Mouse (Mus musculus) WW6 (cell line): ENCODE data around the gene Fbln5.

Source experiments
- DNase-seq: peaks from one replicate; pipeline ENCODE4 v3.0.0-alpha.2; 2013; ENCODE audit warnings: low read depth, low spot score

Fbln5 gene

DNA sequence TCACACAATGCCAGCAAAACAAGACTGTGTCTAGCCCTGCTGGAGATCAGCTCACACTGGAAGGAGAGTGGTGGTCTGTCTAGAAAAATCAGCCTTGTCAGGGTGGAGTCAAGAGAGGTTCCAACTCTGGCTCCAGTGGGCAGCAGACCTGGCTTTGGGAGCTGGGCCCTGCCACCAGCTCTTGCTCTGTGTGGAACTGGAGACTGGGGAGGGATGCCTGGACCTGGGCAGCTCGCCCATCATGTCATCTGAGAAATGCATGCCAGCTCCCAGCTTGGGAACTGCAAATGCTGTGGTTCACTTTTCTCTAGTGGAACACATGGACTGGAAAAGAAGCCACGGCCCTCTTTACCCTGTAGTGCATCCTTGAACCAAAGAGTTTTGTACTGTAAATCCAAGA is 8.3 kb downstream of the Fbln5 start:
- no peak for DNase-seq

DNA sequence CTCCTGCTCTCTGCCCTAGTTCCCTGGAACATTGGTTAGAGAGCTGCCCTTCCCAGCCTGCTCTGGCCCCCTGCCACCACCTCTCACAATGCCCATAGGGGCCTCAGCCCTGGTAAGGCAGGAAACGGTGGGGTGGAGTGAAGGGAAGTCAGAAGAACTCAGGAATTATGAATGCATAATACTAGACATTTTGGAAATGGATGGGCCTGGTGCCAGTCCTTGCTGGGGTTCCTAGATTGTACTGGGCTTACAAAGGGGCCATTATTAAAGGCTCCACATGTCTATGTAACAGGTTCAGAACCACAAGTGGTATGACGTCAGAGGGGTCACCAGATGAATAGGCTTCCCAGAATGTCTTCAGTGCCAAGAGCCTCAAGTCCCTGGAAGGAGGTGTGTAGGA is 11.5 kb downstream of the Fbln5 start:
- DNase-seq: no peak

DNA sequence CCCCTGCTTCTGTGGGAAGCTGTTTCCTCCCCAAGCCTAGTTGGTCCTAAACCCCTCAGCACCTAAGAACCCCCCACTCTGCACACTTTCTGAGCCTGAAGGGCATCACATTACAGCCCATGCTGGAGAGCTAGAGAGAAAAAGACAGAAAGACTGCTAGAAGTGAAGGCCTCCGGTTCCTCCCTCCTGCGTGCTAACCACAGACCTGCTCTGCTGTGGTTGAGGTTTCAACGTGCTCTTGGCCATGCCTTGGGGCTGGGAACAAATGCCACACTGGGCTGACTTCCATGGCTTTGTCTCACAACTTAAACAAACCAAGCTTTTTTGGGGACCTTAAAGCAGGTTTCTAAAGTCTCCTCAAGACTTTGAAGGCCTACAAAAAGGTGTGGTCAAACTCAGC is 16.4 kb downstream of the Fbln5 start:
- DNase-seq: no peak

DNA sequence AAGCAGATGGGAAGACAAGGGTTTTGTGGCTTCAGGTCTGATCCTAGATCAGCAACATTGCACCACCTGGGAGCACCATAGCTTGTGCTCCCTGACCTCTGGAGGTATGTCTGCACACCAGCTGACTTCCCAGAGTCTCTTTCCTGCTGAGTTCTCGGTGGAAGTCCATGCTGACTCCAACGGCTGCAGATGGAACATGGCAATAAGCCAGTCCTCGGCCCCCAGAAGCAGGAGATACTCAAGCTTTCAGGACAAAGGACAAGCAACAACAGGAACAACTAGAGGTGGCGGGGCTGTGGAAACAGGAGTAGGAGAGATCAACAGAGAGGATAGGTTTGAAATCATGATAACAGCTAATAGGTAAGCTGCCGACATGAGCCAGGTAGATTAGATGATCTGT is 17.1 kb downstream of the Fbln5 start:
- no peak for DNase-seq

DNA sequence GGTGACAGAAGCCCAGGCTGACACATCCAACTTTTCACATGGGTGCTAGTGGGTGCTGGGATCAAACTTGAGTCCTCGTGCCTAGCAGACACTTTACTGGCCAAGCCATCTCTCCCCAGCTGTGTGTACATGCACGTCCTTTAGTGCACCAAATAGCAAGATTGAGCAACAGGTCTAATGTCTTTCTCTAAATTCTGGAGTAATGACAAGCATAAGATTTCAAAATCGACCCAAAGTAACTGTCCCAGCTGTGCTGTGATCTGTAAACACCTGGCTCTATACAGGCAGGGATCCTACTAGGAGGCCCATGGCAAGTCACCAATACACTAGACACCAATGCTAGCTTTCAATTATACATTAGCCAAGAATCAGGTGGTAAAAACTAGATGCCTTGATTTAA is 17.8 kb downstream of the Fbln5 start:
- DNase-seq: no peak

DNA sequence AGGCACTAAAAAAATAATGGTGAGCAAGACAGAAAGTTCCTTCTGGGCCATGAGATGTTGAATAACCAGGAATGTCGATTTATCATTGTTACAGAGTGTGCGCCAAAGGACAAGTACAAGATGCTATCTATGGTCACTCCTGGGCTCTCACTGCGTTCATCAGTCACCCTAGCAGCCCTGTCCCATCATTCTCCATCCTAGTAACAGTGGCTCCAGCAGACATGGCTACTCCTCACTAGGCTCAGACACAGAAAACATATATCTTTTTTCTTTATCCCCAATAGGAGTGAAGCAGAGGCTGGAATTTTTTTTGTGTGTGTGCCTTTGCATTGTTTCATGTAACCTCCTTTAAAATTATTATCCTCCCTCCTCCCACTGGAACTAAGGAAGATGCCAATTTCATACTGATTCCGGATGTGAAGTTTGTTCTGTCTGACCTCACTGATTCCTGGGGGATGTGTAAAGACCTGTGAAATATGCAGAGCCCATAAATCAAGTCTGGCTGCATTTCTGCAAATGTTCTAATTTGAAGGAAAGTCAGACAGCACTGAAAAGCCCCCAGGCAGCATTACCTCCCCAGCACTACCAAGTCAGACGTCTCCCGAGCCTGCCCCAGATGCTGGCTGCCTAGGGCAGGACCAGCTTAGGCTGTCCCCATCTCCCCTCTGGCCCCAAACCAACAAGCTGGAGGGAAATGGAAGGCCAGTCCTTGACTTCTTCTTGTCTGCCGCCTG is 20.5 kb downstream of the Fbln5 start:
- no peak for DNase-seq

DNA sequence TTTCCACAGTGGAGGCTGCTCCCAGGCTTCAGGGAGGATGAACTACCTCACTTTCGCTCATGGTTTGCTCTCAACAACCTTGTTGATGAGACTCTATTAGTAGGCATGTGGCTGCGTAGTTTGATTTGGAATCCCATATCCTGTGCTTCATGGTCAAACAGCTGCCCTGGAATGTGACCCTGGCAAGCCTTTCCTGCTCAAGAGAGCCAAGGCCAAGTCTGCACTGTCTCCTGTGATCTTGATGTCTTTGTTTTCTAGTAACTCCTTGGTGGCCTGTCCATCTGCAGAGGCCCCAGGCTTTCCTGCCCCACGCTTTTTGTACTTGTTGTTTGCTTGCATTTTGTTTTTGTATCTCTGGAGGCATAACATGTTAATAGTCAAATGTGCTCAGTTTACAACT is 24.4 kb downstream of the Fbln5 start:
- no peak for DNase-seq

DNA sequence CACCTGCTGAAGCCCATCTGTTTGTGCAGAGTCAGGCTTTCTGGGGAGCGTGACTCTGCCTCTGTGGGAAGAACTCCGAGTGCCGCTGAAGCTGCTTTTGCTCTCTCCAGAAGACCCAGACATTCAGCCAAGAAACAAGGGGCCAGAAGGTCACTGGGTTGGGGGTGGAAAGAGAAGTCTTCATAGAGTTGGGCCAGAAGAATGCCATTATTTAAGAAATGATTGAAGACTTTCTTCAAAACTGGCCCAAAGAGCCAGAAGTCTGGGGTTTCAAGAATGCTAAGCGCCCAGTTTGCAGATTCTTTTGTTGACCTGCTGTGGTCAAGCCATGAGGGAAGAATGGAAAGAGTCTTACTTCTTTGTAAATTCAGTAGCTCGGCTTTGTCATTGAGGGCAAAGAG is 25.6 kb downstream of the Fbln5 start:
- DNase-seq: no peak

DNA sequence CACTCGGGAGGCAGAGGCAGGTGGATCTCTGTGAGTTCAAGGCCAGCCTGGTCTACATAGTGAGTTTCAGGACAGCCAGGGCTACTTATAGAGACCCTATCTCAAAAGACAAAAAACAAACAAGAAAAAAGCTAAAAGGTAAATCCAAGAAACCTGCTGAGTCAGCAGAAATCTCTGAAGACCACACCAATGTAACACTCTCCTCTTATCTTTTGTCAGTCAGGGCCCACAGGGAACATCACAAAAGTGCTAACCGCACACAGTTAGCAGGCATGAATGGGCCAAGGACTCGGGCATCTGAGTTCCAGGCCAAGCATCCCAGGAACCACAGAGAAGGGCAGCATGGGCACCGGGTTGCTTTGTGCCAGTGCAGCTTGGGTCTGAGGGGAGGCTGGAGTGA is 26.2 kb downstream of the Fbln5 start:
- no peak for DNase-seq

DNA sequence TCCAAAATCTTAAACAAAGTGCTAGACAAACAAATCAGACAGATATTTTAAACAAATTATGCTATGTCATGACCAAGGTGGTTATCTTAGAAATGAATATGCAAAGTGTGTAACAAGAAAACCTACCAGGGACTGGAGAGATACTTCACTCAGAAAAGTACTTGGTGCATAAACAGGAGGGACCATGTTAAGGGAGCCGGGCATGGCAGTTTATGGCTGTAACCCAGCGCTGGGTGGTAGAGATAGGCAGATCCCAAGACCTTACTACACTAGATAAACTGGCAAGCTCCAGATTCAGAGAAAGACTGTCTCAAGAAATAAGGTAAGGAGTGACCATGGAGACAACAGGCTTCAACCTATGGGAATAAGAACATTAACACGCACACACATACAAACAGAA is 29.1 kb downstream of the Fbln5 start:
- DNase-seq: no peak

DNA sequence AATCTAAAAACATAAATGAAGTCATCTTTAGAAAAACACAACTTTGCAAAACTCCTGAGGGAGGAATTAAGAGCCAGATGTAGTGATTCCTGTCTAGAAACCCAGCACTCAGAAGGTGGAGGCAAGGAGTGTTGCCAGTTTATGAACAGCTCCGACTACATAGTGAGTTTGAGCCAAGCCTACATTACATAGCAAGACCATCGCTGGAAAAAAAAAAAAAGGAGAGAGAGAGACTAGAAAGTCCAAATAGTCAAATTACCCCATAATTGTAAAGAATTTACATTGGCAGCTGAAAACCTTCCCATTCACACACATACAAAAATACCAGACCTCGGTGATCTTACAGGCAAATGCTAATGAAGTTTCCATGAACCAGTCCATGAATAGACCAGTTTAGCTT is 29.6 kb downstream of the Fbln5 start:
- no peak for DNase-seq

DNA sequence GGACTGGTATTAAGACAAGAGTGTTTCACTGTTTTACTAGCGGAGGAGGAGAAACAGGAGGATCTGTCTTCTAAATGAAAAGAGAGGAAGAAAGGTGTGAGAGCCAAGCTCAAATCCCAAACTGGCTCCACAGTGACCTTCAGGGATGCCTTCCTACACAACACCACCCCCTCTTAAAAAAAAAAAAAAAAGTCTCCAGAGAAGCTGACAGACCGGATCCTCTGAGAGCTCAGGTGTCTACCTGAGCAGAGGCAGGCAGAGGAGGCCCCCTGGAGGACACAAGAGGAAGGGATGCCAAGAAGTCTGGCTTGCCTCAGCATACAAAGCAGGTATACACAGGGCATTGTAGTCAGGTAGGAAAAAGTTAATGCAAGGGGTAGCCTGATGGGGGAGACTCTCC is 36.1 kb downstream of the Fbln5 start:
- DNase-seq: peak; percentile 7

DNA sequence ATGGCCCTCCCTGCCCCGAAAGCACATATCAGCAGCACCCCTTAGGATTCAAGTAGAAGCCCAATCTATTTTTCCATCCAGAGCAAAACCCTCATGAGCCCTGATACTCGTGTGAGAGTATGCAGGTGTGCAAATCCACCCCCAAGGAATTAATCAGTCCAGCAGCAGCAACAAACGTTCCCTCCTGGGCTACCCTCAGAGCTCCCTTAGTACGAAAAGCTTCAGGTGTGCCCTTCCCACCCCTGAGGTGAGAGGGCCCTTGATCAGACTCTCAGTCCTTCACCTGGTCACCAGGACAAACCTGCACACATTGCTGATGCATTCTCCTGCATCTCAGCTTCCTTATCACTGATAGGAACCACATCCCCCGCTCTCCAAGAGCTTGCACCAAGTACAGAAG is 37.9 kb downstream of the Fbln5 start:
- DNase-seq: no peak

DNA sequence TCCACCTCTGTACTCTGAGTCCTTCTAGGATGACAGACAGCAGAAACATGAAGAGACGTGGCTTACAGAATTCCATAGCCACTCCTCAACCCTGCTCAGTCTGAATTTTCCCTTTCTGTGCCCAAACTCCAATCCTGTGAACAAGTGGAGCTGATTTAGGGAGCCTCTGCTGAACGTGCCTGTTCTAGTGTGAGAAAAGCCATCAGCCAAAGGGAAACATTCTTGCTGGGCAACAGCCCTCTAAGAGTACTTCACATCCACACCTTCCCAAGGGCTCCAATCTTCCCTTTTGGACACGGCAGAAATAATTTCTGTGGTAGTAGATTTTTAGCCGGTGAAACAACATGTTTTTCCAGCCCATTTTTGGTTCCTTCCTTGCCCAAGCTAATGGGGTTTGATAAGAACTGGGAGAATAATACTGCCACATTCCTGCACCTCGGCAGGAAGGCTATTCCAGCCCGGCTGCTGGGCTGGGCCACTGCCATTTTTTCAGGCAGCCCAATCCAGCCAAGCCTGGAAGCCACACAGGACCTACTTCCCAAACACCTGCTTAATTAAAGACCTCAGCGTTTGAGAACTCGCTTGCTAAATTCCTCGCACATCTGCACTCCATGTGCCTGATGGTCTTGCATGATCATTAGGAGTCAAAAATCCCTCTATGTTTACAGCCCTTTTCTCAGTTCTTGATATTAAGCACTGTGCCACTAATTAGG is 41.1 kb downstream of the Fbln5 start:
- DNase-seq: no peak

DNA sequence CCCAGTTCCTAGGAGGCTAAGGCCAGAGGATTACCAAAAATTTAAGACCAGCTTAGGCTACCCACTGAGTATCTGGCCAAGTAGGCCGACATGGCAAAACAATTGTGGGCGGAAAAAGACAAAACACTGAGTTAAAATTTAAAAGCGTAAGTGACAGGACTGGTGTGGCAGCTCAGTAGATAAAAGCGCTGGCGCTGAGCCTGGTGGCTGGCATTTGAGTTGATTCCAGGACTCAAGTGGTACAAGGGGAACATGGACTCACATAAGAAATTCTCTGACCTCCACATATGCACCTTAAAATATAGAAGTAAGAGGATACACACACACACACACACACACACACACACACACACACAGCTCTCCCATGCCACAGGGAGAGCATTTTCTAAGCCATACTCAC is 42.5 kb downstream of the Fbln5 start:
- no peak for DNase-seq

DNA sequence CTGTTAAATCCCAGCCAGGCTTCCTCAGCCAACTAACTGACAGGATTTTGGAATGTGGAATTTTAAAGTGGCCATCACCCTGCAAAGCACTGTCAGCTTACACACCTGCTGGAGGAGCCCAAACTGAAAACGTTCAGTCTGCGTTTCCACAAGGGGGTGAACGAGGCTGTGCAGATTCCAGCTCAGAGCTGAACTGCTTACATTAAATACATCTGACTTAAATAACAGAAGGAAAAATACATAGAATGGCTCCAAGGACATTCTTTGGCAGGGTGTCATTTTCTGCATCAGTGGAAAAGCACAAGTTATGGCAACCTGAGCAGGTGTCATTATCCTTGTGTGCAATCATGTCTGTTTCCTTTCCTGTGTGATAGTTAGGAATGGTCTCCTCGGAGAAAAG is 44.7 kb downstream of the Fbln5 start:
- DNase-seq: no peak

DNA sequence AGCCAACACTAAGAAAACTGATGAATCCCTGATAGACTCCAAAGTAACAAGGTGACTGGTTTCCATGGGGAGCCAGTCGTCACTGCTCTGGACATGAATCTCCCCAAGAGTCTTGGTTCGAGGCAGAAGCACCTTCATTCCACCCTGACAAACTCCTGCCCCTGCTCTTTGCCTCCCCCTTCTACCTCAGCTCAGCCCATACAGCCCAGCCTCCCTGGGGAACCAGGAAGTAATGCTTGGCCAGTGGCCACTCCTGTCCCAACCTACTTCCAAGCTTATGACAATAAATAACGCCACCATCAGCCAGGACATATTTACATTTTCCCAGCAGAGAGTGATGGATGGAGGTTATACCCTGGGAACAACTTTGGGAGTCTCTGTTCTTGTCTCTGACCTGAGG is 45.9 kb downstream of the Fbln5 start:
- no peak for DNase-seq

DNA sequence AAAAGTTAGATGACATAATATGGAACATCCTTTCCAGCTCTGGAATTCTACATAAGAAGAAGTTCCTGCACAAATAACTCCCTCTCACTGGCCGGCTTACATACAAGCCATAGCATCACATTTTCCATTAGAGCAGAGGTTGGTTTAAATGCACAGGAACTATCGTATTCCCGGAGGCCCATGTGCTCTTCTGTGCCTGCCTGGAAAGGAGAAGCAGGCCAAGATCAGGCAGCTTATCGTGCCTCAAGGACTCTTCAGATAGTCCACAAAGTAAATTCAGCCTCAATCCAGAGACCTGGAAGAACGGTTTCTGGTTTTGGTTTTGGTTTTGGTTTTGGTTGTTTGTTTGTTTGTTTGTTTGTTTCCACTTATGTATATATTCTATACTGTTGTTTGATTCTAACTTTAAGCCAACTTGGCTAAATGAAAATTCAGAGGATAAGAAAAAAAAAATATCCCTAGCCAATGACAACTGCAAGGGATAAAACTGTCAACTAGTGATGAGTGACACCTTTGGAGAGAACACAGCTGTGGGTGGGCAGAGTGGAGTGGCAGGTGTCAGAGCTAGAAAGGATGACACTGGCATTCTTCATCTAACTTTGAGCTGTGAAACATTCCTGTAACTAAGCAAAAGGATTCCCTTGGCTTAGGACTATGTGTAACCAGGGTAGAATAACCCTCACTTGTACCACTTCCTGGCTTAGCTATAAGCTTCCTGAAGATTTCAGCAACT is 48.4 kb downstream of the Fbln5 start:
- no peak for DNase-seq

DNA sequence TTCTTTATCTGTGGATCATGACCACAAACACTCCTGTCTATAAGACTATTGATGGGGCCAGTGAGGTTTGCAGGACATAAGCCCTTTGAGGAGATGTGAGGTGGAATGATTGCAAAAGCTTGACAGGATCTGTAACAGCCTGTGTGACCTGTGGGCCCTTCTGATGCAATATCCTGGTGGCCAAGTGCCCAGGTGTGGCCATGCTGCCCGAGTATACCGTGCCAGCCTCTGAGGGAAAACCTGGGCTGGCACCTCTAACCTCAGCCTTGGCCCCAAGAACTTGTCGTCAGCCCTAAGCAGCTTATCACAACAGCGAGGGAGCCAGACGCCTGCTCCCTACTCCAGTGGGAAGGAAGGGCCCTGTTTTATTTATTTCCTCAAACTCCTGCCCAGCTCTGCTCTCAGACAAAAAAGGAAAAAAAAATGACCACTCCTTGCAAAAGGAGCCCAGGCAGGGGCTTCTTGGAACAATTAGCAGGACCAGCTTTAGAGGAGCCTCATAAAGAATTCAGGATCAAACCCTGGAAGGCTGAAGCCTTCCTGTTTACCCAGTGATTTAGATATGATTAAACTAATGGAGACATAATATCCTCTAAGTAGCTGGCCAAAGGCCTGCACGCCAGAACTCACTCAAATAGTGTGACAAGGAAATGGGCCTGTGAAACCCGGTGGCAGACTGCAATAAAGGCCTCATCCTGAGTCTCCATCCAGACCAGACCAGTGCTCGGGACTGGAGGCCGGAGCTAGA is 51.4 kb downstream of the Fbln5 start:
- DNase-seq: no peak

DNA sequence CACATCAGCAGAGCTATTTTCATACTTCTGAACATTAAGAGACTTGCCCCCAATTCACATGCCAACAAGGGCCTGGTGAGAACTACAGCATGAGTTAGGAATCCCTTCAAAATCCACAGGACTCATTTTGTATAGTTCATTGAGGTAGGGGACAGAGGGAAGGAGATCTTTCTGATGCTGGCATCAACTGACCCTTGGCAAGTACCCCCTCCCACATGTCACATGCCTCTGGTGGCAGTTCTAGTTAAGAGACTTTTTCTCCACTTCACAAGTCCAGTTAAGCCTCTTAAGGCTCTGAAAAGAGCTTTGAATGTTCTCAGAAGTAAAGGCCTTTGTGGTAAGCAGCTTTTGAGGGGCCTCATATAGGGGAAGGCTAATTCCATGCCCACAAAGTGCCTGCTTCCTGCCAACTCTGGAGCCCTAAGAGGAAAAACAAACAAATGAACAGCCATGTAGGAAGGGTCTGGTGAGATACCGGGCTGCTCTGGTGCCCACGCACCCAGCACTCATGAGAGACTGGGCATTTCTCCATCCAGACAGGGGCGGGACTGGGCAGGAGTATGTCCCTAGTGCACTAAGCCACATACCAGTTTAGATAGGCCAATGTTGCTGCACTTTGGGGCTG is 52.5 kb downstream of the Fbln5 start:
- no peak for DNase-seq

DNA sequence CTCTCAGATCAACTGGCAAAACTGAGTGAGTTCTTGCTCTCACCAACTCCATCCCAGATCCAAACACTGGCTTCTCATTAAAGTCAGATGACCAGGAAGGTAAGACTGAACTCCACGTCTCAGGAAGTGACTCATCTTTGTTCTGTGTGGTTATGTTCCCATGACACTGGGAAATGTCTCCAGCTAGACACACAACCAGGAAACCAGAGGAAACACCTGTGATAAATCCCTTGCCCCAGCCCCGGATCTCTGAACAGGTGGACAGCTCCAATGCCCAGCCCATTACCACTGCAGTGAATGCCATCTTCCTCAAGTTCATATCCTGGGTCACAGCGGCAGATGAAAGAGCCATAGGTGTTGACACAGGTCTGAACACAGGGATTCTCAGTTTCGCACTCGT is 54.0 kb downstream of the Fbln5 start:
- DNase-seq: no peak

DNA sequence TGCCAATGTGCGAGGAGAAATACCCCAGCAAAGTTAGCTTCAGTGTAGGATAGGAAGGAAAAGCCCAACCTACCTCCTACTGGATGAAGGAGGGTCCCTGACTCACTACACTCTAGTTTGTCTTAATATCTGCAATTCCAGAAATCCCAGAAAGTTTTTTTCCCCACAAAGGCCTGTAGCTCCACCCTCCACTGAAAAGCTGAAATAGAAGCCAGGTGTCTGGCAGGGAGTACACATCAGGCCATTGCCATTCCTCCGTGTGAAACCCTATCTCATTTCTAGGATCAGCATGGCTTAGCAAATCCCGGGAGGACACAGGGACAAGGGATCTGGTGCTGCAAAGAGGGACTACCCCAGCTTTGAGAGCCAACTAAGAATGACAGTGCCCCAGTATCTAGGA is 55.8 kb downstream of the Fbln5 start:
- no peak for DNase-seq
